Mouse (Mus musculus): ENCODE measurements around the gene Arsg.

GRCm38 (mm10) chr11:109439209-109439608, 34.0 kb upstream of the Arsg start:
- TF ChIP-seq POLR2A (IDR thresholded peaks at IDR 0.05; ENCODE audit: borderline replicate concordance, extremely low read depth, low read depth, low read length), result no peak
- no peak for TF ChIP-seq CTCF (IDR thresholded peaks at IDR 0.05; ENCODE audit: insufficient read depth, low read length)
